Mouse (Mus musculus) ZHBTc4 (cell line): Measurements from ENCODE around the gene Fgf15.

ENCODE experiments used
- DNase-seq: peaks from one replicate; pipeline ENCODE4 v3.0.0-alpha.2; 2011; ENCODE audit warnings: low read depth, low spot score

Fgf15 gene

GRCm38 (mm10) chr7:144896294-144897218, at the start of gene Fgf15:
Gene Fgf15, plus strand, starts transcription at chr7:144896531.
- DNase-seq, result peak; percentile 49

- DNase-seq, result no peak
These were observed 49.3 kb upstream of the Fgf15 start, which contains the start of gene Fgf4 for GRCm38 (mm10) chr7:144847067-144847466. Gene Fgf4, plus strand, starts transcription at chr7:144847367.

- peak; percentile 91 for DNase-seq
These were observed 45.0 kb upstream of the Fgf15 start for GRCm38 (mm10) chr7:144851321-144851720.

GRCm38 (mm10) chr7:144854966-144855365, 41.4 kb upstream of the Fgf15 start:
- no peak for DNase-seq

GRCm38 (mm10) chr7:144857158-144857557, 39.2 kb upstream of the Fgf15 start:
- DNase-seq, result peak; percentile 81

GRCm38 (mm10) chr7:144857826-144858342, 38.4 kb upstream of the Fgf15 start:
- DNase-seq, result peak; percentile 87

GRCm38 (mm10) chr7:144858702-144859101, 37.6 kb upstream of the Fgf15 start:
- peak; percentile 82 for DNase-seq

GRCm38 (mm10) chr7:144861056-144861768, 35.1 kb upstream of the Fgf15 start:
- peak; percentile 96 for DNase-seq

- no peak for DNase-seq
These were observed 34.6 kb upstream of the Fgf15 start for GRCm38 (mm10) chr7:144861769-144862070.

- DNase-seq, result no peak
These were observed 34.2 kb upstream of the Fgf15 start for GRCm38 (mm10) chr7:144862126-144862525.

GRCm38 (mm10) chr7:144862712-144863111, 33.6 kb upstream of the Fgf15 start:
- no peak for DNase-seq

- no peak for DNase-seq
These were observed 33.1 kb upstream of the Fgf15 start for GRCm38 (mm10) chr7:144863196-144863595.

GRCm38 (mm10) chr7:144864160-144864670, 32.1 kb upstream of the Fgf15 start:
- DNase-seq, result peak; percentile 96

- DNase-seq, result peak; percentile 74
These were observed 29.2 kb upstream of the Fgf15 start for GRCm38 (mm10) chr7:144867161-144867560.

GRCm38 (mm10) chr7:144867602-144868001, 28.7 kb upstream of the Fgf15 start:
- peak; percentile 61 for DNase-seq

GRCm38 (mm10) chr7:144872420-144872819, 23.9 kb upstream of the Fgf15 start:
- DNase-seq, result peak; percentile 54

GRCm38 (mm10) chr7:144873160-144873559, 23.2 kb upstream of the Fgf15 start:
- DNase-seq, result peak; percentile 71

GRCm38 (mm10) chr7:144874226-144874625, 22.1 kb upstream of the Fgf15 start:
- no peak for DNase-seq

GRCm38 (mm10) chr7:144878401-144878800, 17.9 kb upstream of the Fgf15 start:
- no peak for DNase-seq

- DNase-seq, result no peak
These were observed 13.2 kb upstream of the Fgf15 start for GRCm38 (mm10) chr7:144883106-144883505.

- peak; percentile 73 for DNase-seq
These were observed 8.7 kb upstream of the Fgf15 start for GRCm38 (mm10) chr7:144887672-144888071.
